ENCODE assay signal across 8 mouse cellular contexts in genomic region chr9:58487851-58488801, GRCm38 (mm10). TPM values are rescaled to one million over a fixed set of nuclear protein-coding genes. Genes with fewer than 3 reads are reported as not detected.
DNase-seq lines count a peak whose midpoint lies in the region; ATAC-seq lines count a peak whose summit lies in the region.

Insyn1 (plus strand) TSS chr9:58488603.

- peak within 1 kb of the TSS; percentile 89 for H3K27ac ChIP-seq in embryonic facial prominence, embryonic 12.5 days
- H3K27ac ChIP-seq in kidney, embryonic 14.5 days (ENCODE audit: low read depth, low read length): peak within 1 kb of the TSS; percentile 51; the same call in 1 of the 2 replicates
- no peak within 1 kb of the TSS for H3K27ac ChIP-seq in liver, embryonic 12.5 days
- H3K27ac ChIP-seq in neural tube, embryonic 13.5 days (replicated peaks): peak within 1 kb of the TSS; percentile 93

- ATAC-seq in embryonic facial prominence, embryonic 12.5 days (ENCODE audit: insufficient number of reproducible peaks, insufficient read depth, low FRiP score, low TSS enrichment): peak; percentile 72
- peak; percentile 80 for ATAC-seq in kidney, embryonic 14.5 days (ENCODE audit: low FRiP score, low TSS enrichment)
- no peak for ATAC-seq in liver, embryonic 12.5 days
- peak; percentile 72 for ATAC-seq in neural tube, embryonic 13.5 days (ENCODE audit: low read depth)

- H3K27me3 ChIP-seq in embryonic facial prominence, embryonic 12.5 days: peaks cover 25% of the 10 kb centered on the region
- H3K27me3 ChIP-seq in kidney, embryonic 14.5 days (ENCODE audit: control insufficient read depth, insufficient read depth, low read length): peaks cover 14% of the 10 kb centered on the region
- H3K27me3 ChIP-seq in liver, embryonic 12.5 days (replicated peaks): peaks cover 84% of the 10 kb centered on the region
- peaks cover 42% of the 10 kb centered on the region for H3K27me3 ChIP-seq in neural tube, embryonic 13.5 days

- peak within 1 kb of the TSS; percentile 64 for H3K4me3 ChIP-seq in embryonic facial prominence, embryonic 12.5 days
- peak within 1 kb of the TSS; percentile 66 for H3K4me3 ChIP-seq in kidney, embryonic 14.5 days (ENCODE audit: low read length)
- H3K4me3 ChIP-seq in liver, embryonic 12.5 days: peak within 1 kb of the TSS; percentile 49
- peak within 1 kb of the TSS; percentile 60 for H3K4me3 ChIP-seq in neural tube, embryonic 13.5 days

- peak within 1 kb of the TSS; percentile 91 for H3K4me2 ChIP-seq in embryonic facial prominence, embryonic 12.5 days (replicated peaks)
- peak within 1 kb of the TSS; percentile 99 for H3K4me2 ChIP-seq in kidney, embryonic 14.5 days (replicated peaks; ENCODE audit: low read depth, low read length)
- H3K4me2 ChIP-seq in liver, embryonic 12.5 days: peak within 1 kb of the TSS; percentile 66
- H3K4me2 ChIP-seq in neural tube, embryonic 13.5 days: peak within 1 kb of the TSS; percentile 73

- H3K4me1 ChIP-seq in embryonic facial prominence, embryonic 12.5 days: peaks cover 22% of the 10 kb centered on the region
- H3K4me1 ChIP-seq in kidney, embryonic 14.5 days (ENCODE audit: control insufficient read depth, insufficient read depth, low read length): peaks cover 16% of the 10 kb centered on the region
- peaks cover 8% of the 10 kb centered on the region; the same call in 1 of the 2 replicates for H3K4me1 ChIP-seq in liver, embryonic 12.5 days
- H3K4me1 ChIP-seq in neural tube, embryonic 13.5 days (replicated peaks): peaks cover 37% of the 10 kb centered on the region

- H3K9ac ChIP-seq in embryonic facial prominence, embryonic 12.5 days: peak within 1 kb of the TSS; percentile 81
- H3K9ac ChIP-seq in kidney, embryonic 14.5 days (ENCODE audit: low read depth, low read length): peak within 1 kb of the TSS; percentile 73
- H3K9ac ChIP-seq in liver, embryonic 12.5 days: peak within 1 kb of the TSS; percentile 7; the same call in 1 of the 2 replicates
- H3K9ac ChIP-seq in neural tube, embryonic 13.5 days: peak within 1 kb of the TSS; percentile 96

- H3K36me3 ChIP-seq in embryonic facial prominence, embryonic 12.5 days: 0 out of 2 replicates have a peak, but pooled peaks cover 2% of the 10 kb centered on the region
- no peaks in the 10 kb centered on the region for H3K36me3 ChIP-seq in kidney, embryonic 14.5 days (ENCODE audit: control insufficient read depth, insufficient read depth, low read length)
- no peaks in the 10 kb centered on the region for H3K36me3 ChIP-seq in liver, embryonic 12.5 days
- H3K36me3 ChIP-seq in neural tube, embryonic 13.5 days: peaks cover 19% of the 10 kb centered on the region; the same call in 1 of the 2 replicates

- no peaks in the 10 kb centered on the region for H3K9me3 ChIP-seq in embryonic facial prominence, embryonic 12.5 days
- H3K9me3 ChIP-seq in kidney, embryonic 14.5 days (ENCODE audit: control insufficient read depth, low read length): no peaks in the 10 kb centered on the region
- H3K9me3 ChIP-seq in liver, embryonic 12.5 days (replicated peaks): no peaks in the 10 kb centered on the region
- no peaks in the 10 kb centered on the region for H3K9me3 ChIP-seq in neural tube, embryonic 13.5 days

- DNase-seq in 3T3-L1 (ENCODE audit: low read depth, low spot score): peak; percentile 40
- peak; percentile 82 for DNase-seq in adrenal gland, postnatal 10 days
- DNase-seq in heart, adult 9 months (ENCODE audit: low spot score in 2 of 2): peak; percentile 28 to 44
- DNase-seq in urinary bladder, postnatal 25 days (ENCODE audit: low spot score): peak; percentile 40

- WGBS in embryonic facial prominence, embryonic 12.5 days: under 1% methylated on average over 86 of the region's 104 CpGs
- WGBS in kidney, embryonic 14.5 days: under 1% methylated on average over 67 of the region's 104 CpGs
- 1% methylated on average over 98 of the region's 104 CpGs for WGBS in liver, embryonic 12.5 days (ENCODE audit: insufficient replicate concordance)
- under 1% methylated on average over 104 of the region's 104 CpGs for WGBS in neural tube, embryonic 13.5 days

RNA-seq across cellular contexts. Expression of gene Insyn1, which starts in this region (rescaled TPM):
- total RNA-seq in adrenal gland, postnatal 10 days (2021): 10 to 100 TPM in 1 of 2 experiments, 1 to 10 TPM in 1; 9.6 to 10.7 TPM
- 5.9 and 6.1 TPM in 2 replicates for polyA plus RNA-seq in embryonic facial prominence, embryonic 12.5 days (2016; fragmentation: Nextera tagmentation; extraction: Ambion mirVana)
- polyA plus RNA-seq in kidney, embryonic 14.5 days (2014; fragmentation: Nextera tagmentation; extraction: Ambion mirVana): 3.0 and 4.0 TPM in 2 replicates
- polyA plus RNA-seq in liver, embryonic 12.5 days (2016; fragmentation: Nextera tagmentation; extraction: Ambion mirVana): 0.19 and 0.41 TPM in 2 replicates
- polyA plus RNA-seq in neural tube, embryonic 13.5 days (2015; fragmentation: Nextera tagmentation; extraction: Ambion mirVana): 6.8 and 7.9 TPM in 2 replicates

Comparison
In these comparisons a context has a peak if more than half of its experiments do, and no peak if none do; other contexts are left out.
1. H3K9ac ChIP-seq: peak in every context shown above with its lines; median percentile 96 in neural tube, embryonic 13.5 days; 81 in embryonic facial prominence, embryonic 12.5 days; 73 in kidney, embryonic 14.5 days; 7 in liver, embryonic 12.5 days.